Mouse (Mus musculus) right cerebral cortex, postnatal 25 days (tissue): Measurements from ENCODE around the gene Amn.

Source experiments
- DNase-seq: peaks from one replicate; pipeline ENCODE4 v3.0.0; 2022

Gene Amn

GRCm38 (mm10) chr12:111270629-111271277 lies at the start of gene Amn:
Amn (plus strand) TSS chr12:111271095.
- no peak for DNase-seq

DNA sequence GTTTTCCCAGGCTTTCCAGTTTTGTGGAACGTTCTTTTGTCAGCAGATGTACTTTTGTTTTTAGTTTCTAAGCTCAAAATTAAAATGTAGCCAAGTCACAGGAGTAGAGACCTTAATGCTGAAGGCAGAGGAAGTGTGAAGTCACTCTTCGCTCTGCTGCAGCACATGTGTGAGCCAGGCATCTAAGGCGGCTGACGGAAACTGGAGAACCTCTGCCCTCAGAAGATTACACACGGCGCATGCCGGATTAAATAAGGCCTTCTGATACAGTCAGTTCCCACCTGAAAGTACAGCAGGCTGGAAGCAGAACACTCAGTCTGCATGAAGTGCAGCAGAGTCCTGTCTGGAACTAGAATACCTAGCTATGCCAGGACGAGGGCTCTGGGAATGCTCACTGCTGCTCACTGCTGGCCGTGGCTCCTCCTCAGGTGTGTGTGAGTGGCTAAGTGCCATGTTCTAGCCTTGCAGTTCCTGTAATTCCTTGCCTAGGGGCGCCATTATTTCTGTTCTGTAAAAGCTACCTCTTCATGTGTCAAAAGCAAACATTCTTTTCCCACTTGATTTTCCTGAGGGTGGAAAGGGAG lies 45.6 kb upstream of the Amn start:
- DNase-seq = no peak

DNA sequence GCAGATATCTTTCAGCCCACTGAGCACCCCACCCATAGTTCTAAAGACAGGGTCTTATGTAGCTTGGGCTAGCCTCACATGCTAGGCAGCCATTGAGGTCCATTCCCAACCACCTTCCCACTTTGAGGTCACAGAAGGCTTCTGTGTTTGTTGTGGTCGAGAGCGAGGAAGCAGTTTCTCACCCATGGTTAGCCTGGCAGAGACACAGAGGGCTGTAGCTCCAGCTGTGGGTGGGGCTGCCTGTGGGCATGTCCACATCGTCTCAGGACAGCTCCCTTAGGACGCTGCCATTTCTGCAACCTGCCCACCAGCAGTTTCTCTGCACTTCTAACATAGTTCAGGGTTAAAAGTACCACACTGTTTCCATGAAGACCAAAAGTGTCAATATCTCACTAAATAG lies 43.5 kb upstream of the Amn start:
- no peak for DNase-seq

GRCm38 (mm10) chr12:111228488-111228887 lies 42.4 kb upstream of the Amn start:
- DNase-seq = no peak

GRCm38 (mm10) chr12:111230793-111231192 lies 40.1 kb upstream of the Amn start:
- no peak for DNase-seq

- DNase-seq = no peak
Observed at GRCm38 (mm10) chr12:111233798-111234197, 37.1 kb upstream of the Amn start.

GRCm38 (mm10) chr12:111234383-111234782 lies 36.5 kb upstream of the Amn start:
- DNase-seq = no peak

- DNase-seq = no peak
Observed at GRCm38 (mm10) chr12:111235631-111236030, 35.3 kb upstream of the Amn start.

DNA sequence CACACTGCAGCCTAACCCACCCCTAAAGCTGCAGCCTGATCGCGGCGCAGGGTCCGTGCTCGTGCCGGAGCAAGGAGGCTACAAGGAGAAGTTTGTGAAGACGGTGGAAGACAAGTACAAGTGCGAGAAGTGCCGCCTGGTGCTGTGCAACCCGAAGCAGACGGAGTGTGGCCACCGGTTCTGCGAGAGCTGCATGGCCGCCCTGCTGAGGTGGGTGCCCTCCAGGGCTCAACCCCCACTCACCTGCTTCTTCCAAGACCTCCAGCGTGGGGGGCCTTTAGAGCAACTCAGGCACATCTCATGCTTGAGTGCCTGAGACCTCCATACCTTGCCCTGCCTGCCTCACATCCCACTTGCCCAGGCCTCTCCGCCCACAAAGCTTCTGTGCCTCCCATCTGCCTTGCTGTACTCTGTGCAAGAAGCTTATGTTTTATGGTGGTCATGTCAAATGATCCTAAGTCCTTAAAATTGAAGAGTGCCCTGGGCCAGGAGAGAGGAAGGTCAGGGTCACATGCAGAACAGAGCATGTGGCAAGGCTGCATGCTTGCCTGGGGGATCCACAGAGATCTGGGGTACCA lies 33.2 kb upstream of the Amn start:
- no peak for DNase-seq

- no peak for DNase-seq
Observed at GRCm38 (mm10) chr12:111238345-111238744, 32.5 kb upstream of the Amn start.

DNA sequence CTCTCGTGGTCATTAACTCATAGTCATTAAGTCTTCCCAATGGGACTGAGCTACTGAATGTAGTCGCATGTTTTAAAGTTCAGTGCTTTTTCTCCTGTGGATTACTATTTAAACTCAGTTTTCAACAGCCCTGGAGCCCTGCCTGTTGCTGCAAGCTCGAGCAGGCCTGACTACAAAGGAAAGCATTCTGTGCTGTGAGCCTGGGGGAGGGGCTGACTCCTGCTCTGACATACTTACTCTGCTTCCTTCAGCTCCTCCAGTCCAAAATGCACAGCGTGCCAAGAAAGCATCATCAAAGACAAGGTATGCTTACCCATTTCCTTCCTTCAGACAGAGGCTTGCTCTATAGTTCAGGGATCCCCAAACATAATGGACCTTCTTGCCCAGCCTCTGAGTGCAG lies 32.1 kb upstream of the Amn start:
- DNase-seq = no peak

- no peak for DNase-seq
Observed at GRCm38 (mm10) chr12:111239930-111240329, 31.0 kb upstream of the Amn start.

DNA sequence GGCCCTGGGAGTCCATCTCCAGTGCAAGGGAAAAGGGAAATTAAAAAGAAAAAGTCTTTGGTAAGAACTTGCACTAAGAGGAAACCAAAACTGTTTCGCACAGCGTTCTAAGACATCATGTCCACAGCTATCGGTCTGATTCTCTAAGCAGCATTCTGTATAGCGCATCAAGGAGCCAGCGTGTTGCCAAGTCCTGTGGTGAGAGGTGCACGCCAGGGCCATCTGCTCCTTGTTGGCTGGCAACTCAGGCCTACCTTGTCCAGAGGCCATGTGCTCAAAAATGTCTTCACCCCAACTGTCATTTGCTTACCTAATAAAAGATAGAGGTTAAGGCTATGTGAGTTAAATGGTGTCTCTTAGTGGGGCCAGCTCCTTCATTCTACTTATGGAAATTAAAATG lies 29.0 kb upstream of the Amn start:
- no peak for DNase-seq

GRCm38 (mm10) chr12:111242346-111242745 lies 28.5 kb upstream of the Amn start:
- no peak for DNase-seq

DNA sequence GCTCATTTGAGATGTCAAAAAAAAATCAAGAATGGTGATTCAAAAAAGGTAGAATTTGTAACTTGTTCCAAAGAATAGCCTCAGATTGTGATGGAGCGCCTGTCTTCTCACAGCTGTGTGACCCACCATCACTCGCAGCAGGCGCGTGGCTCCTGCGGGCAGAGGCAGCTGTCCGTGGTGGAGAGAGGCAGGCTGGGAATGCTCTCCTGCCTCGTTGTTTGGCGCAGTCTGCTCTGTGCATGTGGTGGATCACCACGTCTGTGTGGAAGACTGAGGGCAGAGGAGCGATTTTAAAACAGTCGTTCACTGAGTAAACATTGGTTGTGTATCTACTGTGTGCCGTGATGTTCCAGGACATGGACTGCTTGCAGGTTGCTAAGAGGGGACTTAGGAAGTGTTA lies 27.2 kb upstream of the Amn start:
- no peak for DNase-seq

GRCm38 (mm10) chr12:111245070-111245469 lies 25.8 kb upstream of the Amn start:
- DNase-seq = no peak

- DNase-seq = no peak
Observed at GRCm38 (mm10) chr12:111246808-111247464, 24.0 kb upstream of the Amn start.

- DNase-seq = no peak
Observed at GRCm38 (mm10) chr12:111249095-111249494, 21.8 kb upstream of the Amn start.

GRCm38 (mm10) chr12:111250116-111250515 lies 20.8 kb upstream of the Amn start:
- no peak for DNase-seq

GRCm38 (mm10) chr12:111251227-111251626 lies 19.7 kb upstream of the Amn start:
- no peak for DNase-seq

DNA sequence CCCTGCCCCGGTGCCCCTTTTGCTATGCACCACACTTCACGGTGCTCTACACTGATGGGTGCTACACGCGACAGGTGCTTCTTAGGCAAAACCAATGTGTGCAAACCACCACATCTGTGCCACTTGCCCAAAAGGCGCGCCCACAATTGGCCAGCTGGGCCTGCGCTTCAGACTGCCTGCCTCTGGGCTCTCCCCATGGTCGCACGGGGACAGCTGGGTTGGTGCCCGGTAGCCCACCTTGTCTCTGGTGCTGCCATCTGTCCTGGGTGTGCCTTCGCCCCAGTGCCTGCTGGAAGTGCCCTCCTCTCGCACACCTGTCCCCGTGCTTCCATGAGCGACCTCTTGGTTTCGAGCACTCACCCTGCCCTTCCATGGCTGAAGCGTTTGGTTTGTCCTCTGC lies 7.2 kb upstream of the Amn start:
- no peak for DNase-seq

GRCm38 (mm10) chr12:111265212-111265611 lies 5.7 kb upstream of the Amn start:
- DNase-seq = no peak

DNA sequence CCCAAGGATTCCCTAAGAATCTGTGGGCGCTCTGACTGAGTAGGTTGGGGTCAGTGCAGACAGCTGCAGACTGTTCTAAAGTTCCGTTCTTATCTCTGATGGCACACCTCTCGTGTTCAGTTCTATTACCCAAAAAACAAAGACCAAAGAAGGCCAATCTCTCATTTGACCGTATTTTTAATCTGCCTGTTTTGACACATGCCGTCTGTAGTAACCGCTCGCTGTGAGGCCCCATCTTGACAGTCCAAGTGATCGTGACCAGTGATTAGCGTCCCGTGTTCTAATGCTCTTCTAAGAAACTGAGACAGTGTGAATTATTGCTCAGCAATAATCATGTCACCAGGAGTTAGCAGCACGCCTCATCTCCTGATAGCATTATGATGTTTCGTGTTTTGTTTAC lies 4.3 kb upstream of the Amn start:
- no peak for DNase-seq

GRCm38 (mm10) chr12:111267673-111268325 lies 3.1 kb upstream of the Amn start:
- DNase-seq = no peak
